ENCODE assay signal across 8 mouse cellular contexts in genomic region chr8:124862321-124863162, GRCm38 (mm10). TPM values are rescaled to one million over a fixed set of nuclear protein-coding genes. Genes with fewer than 3 reads are reported as not detected.
DNase-seq lines count a peak whose midpoint lies in the region; ATAC-seq and TF ChIP-seq lines count a peak whose summit lies in the region.

TSS of gene Gnpat (plus strand) at chr8:124863033.
TSS of gene 2810004N23Rik (minus strand) at chr8:124863120.

- H3K4me2 ChIP-seq in hindbrain, postnatal 0 days (ENCODE audit: low read depth, low read length): peak within 1 kb of the TSS; percentile 89

- ATAC-seq in hindbrain, postnatal 0 days: peak; percentile 99
- peak; percentile 78 for ATAC-seq in megakaryocyte, adult 5-6 weeks (ENCODE audit: poor library complexity, severe bottlenecking)

- peaks cover 4% of the 10 kb centered on the region; the same call in 1 of the 2 replicates for H3K4me1 ChIP-seq in hindbrain, postnatal 0 days (ENCODE audit: insufficient read depth, low read length)

- peak within 1 kb of the TSS; percentile 77 for H3K4me3 ChIP-seq in gastrocnemius, adult 2 months
- peak within 1 kb of the TSS; percentile 73 for H3K4me3 ChIP-seq in hindbrain, postnatal 0 days (ENCODE audit: low read length)
- H3K4me3 ChIP-seq in left cerebral cortex, adult 2 months: peak within 1 kb of the TSS; percentile 90

- no peak; the same call in 1 of the 2 replicates for TF ChIP-seq CTCF in gastrocnemius, adult 2 months (IDR thresholded peaks at IDR 0.05)
- no peak for TF ChIP-seq CTCF in hindbrain, postnatal 0 days (IDR thresholded peaks at IDR 0.05; ENCODE audit: low read depth)
- TF ChIP-seq CTCF in left cerebral cortex, adult 2 months (IDR thresholded peaks at IDR 0.05): no peak

- DNase-seq in WW6 (ENCODE audit: low read depth, low spot score): peak; percentile 76
- peak; percentile 85 to 93 for DNase-seq in cerebellum, postnatal 4 days (ENCODE audit: low spot score in 2 of 2)
- DNase-seq in gastrocnemius, adult 2 months: peak; percentile 96
- peak; percentile 96 for DNase-seq in hindbrain, postnatal 0 days (ENCODE audit: low spot score)
- peak; percentile 91 to 95 for DNase-seq in left cerebral cortex, adult 2 months (ENCODE audit: extremely low spot score in 1 of 2, low spot score in 2 of 2)
- peak; percentile 91 to 96 for DNase-seq in right cerebral cortex, adult 2 months (ENCODE audit: low spot score in 2 of 2)
- DNase-seq in urinary bladder, postnatal 14 days (ENCODE audit: low spot score): peak; percentile 91

- H3K9me3 ChIP-seq in hindbrain, postnatal 0 days (ENCODE audit: low read length): no peaks in the 10 kb centered on the region

- peak within 1 kb of the TSS; percentile 90 for H3K27ac ChIP-seq in gastrocnemius, adult 2 months
- peak within 1 kb of the TSS; percentile 93 for H3K27ac ChIP-seq in hindbrain, postnatal 0 days
- peak within 1 kb of the TSS; percentile 97 for H3K27ac ChIP-seq in left cerebral cortex, adult 2 months

- H3K9ac ChIP-seq in hindbrain, postnatal 0 days (replicated peaks; ENCODE audit: low read length): peak within 1 kb of the TSS; percentile 78

- H3K27me3 ChIP-seq in hindbrain, postnatal 0 days (ENCODE audit: insufficient read depth, low read length): no peaks in the 10 kb centered on the region

- intact Hi-C loops in gastrocnemius, adult 2 months (cut with DNase I): loop anchor here (2.0 kb wide), 1 partner anchor 150 kb away; the partner anchor contains the start of gene Tsnax
- intact Hi-C loops in left cerebral cortex, adult 2 months (cut with DNase I): loop anchor here (1.0 to 10.0 kb wide), 2 partner anchors 35 to 152 kb away; partner anchors contain the start of genes Exoc8, Sprtn and Tsnax

- H3K36me3 ChIP-seq in hindbrain, postnatal 0 days (ENCODE audit: insufficient read depth, low read length): peaks cover 25% of the 10 kb centered on the region

- 1% methylated on average over 52 of the region's 55 CpGs for WGBS in hindbrain, postnatal 0 days

RNA-seq across cellular contexts. Expression of gene Gnpat, which starts in this region (rescaled TPM):
- total RNA-seq in gastrocnemius, adult 2 months (2021): 100 to 1,000 TPM; 157 to 173 TPM
- total RNA-seq in hindbrain, postnatal 0 days (2014; rRNA removed): 40.0 and 47.2 TPM in 2 replicates
- polyA plus RNA-seq in hindbrain, postnatal 0 days (2015; fragmentation: Nextera tagmentation; extraction: Ambion mirVana): 53.5 and 55.8 TPM in 2 replicates
- 10 to 100 TPM; 54.7 to 65.8 TPM for total RNA-seq in left cerebral cortex, adult 2 months (2021)
- total RNA-seq in megakaryocyte, adult 5-6 weeks (2015): 44.3 and 54.3 TPM in 2 replicates
- 43.9 and 50.3 TPM in 2 replicates for total RNA-seq in megakaryocyte, adult 5-6 weeks (2017)

RNA-seq across cellular contexts. Expression of gene 2810004N23Rik, which starts in this region (rescaled TPM):
- total RNA-seq in gastrocnemius, adult 2 months (2021): 10 to 100 TPM; 29.7 to 34.0 TPM
- total RNA-seq in hindbrain, postnatal 0 days (2014; rRNA removed): 22.8 and 26.6 TPM in 2 replicates
- polyA plus RNA-seq in hindbrain, postnatal 0 days (2015; fragmentation: Nextera tagmentation; extraction: Ambion mirVana): 21.4 and 21.8 TPM in 2 replicates
- 10 to 100 TPM; 19.0 to 20.3 TPM for total RNA-seq in left cerebral cortex, adult 2 months (2021)
- 11.6 and 13.2 TPM in 2 replicates for total RNA-seq in megakaryocyte, adult 5-6 weeks (2015)
- 23.9 and 24.4 TPM in 2 replicates for total RNA-seq in megakaryocyte, adult 5-6 weeks (2017)

Comparison
In these comparisons a context has a peak if more than half of its experiments do, and no peak if none do; other contexts are left out.
1. Peak in every context shown above with its lines: DNase-seq, ATAC-seq, H3K4me3 ChIP-seq and H3K27ac ChIP-seq.